Mouse (Mus musculus) adrenal gland, postnatal 25 days (tissue): ENCODE measurements around the gene H2-T3. TPM values are rescaled to one million over a fixed set of nuclear protein-coding genes. Genes with fewer than 3 reads are reported as not detected.
A peak's percentile ranks its signal among the peaks of the same experiment; 100 is the strongest.
"Not testable (repeated sequence)": the region's sequence is repeated elsewhere in the genome, so short reads cannot be mapped to it uniquely, and the experiment has no call there.

Experiments used
- DNase-seq: peaks from one replicate; pipeline ENCODE4 v3.0.0; 2021; ENCODE audit warnings: mixed read lengths
- total RNA-seq: library from RNA; stranded (reverse); gene quantifications from 2 replicates; pipeline ENCODE4 v1.2.3, GENCODE M21; 2021

The H2-T3 gene
- total RNA-seq, 1 experiment from 2014 or later: not detected

GRCm38 (mm10) chr17:36178938-36179337 is 11.1 kb downstream of the H2-T3 start:
- peak; percentile 23 for DNase-seq

- not testable (repeated sequence) for DNase-seq
Observed at GRCm38 (mm10) chr17:36176132-36176531, 14.0 kb downstream of the H2-T3 start.

- DNase-seq: no peak
Observed at GRCm38 (mm10) chr17:36170287-36170814, 19.7 kb downstream of the H2-T3 start.

GRCm38 (mm10) chr17:36169753-36170152 is 20.3 kb downstream of the H2-T3 start:
- DNase-seq: no peak

GRCm38 (mm10) chr17:36169094-36169493 is 21.0 kb downstream of the H2-T3 start:
- not testable (repeated sequence) for DNase-seq

- peak; percentile 23 for DNase-seq
Observed at GRCm38 (mm10) chr17:36168039-36168652, 21.9 kb downstream of the H2-T3 start, which contains the start of gene Gm8909. Gm8909 (minus strand) TSS chr17:36168537.

GRCm38 (mm10) chr17:36167306-36168038 is 22.6 kb downstream of the H2-T3 start:
- DNase-seq: no peak

GRCm38 (mm10) chr17:36166901-36167300 is 23.2 kb downstream of the H2-T3 start:
- not testable (repeated sequence) for DNase-seq

GRCm38 (mm10) chr17:36161129-36162051 is 28.7 kb downstream of the H2-T3 start:
- no peak for DNase-seq

- not testable (repeated sequence) for DNase-seq
Observed at GRCm38 (mm10) chr17:36158264-36158663, 31.8 kb downstream of the H2-T3 start.

- DNase-seq: peak; percentile 27
Observed at GRCm38 (mm10) chr17:36157782-36158181, 32.3 kb downstream of the H2-T3 start.

- no peak for DNase-seq
Observed at GRCm38 (mm10) chr17:36154271-36155149, 35.6 kb downstream of the H2-T3 start.

- DNase-seq: not testable (repeated sequence)
Observed at GRCm38 (mm10) chr17:36151200-36151599, 38.9 kb downstream of the H2-T3 start.

GRCm38 (mm10) chr17:36148468-36148867 is 41.6 kb downstream of the H2-T3 start:
- DNase-seq: not testable (repeated sequence)

- DNase-seq: not testable (repeated sequence)
Observed at GRCm38 (mm10) chr17:36146937-36147336, 43.1 kb downstream of the H2-T3 start.

GRCm38 (mm10) chr17:36145861-36146156 is 44.3 kb downstream of the H2-T3 start:
- DNase-seq: not testable (repeated sequence)

GRCm38 (mm10) chr17:36145111-36145860 is 44.8 kb downstream of the H2-T3 start:
- peak; percentile 16 for DNase-seq

- not testable (repeated sequence) for DNase-seq
Observed at GRCm38 (mm10) chr17:36136299-36136848, 53.7 kb downstream of the H2-T3 start.
